Comparison of ENCODE assay signal across 10 mouse cellular contexts in the genomic region with DNA sequence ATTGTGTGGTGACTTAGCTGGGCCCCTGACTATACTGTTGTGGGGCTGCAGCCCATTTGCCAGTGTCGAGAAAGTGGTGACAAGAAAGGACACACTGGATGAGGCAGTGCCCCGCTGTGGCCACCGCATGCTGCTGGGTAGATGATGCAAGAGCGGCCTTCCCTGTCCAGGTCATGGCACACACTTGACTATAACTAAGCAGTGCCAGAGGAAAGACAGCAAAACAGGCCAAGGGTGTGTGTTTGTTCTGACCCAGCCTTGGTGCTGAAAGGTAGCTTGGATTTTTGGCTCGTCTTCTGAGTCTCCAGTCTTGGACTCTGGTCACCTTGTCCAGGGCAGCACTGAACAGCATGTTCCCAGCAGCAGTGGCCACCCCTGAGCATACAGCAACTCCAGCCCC.
A peak's percentile ranks its signal among the peaks of the same experiment; 100 is the strongest.
DNase-seq lines count a peak whose midpoint lies in the region; ATAC-seq and TF ChIP-seq lines count a peak whose summit lies in the region.
"Had no signal": no experiment of that assay in that cellular context is flagged by ENCODE, and none has a peak within 500 bp of the region (broad histone marks: within the 10 kb centered on the region; RNA-seq: fewer than 3 reads in every experiment).

No protein-coding gene starts in this region.

- H3K9me3 ChIP-seq in heart, postnatal 0 days (replicated peaks; ENCODE audit: control insufficient read depth, low read length) = no peaks in the 10 kb centered on the region
- no peaks in the 10 kb centered on the region for H3K9me3 ChIP-seq in midbrain, postnatal 0 days (ENCODE audit: low read length)

- H3K4me2 ChIP-seq in heart, postnatal 0 days (ENCODE audit: low read depth, low read length) = no peak overlapping the region
- no peak overlapping the region for H3K4me2 ChIP-seq in midbrain, postnatal 0 days (ENCODE audit: low read depth, low read length, poor library complexity, severe bottlenecking)

- 39% methylated on average over 5 of the region's 5 CpGs for WGBS in heart, postnatal 0 days
- 83% methylated on average over 5 of the region's 5 CpGs for WGBS in midbrain, postnatal 0 days

- TF ChIP-seq CTCF in heart, postnatal 0 days (IDR thresholded peaks at IDR 0.05; ENCODE audit: low read depth) = peak; percentile 11; the same call in 1 of the 2 replicates
- no peak for TF ChIP-seq CTCF in midbrain, postnatal 0 days (IDR thresholded peaks at IDR 0.05)

- peak; percentile 1 for DNase-seq in CD4-positive, CD25-positive, alpha-beta regulatory T cell, adult 2 months (ENCODE audit: low read depth, low spot score)
- peak; percentile 63 for DNase-seq in kidney, adult 18-20 months
- no peak for DNase-seq in kidney, postnatal 10 days
- peak; percentile 33 for DNase-seq in heart, postnatal 0 days (ENCODE audit: low spot score)
- peak; percentile 7 for DNase-seq in lung, postnatal 14 days
- no peak for DNase-seq in midbrain, postnatal 0 days (ENCODE audit: low spot score)
- DNase-seq: cerebellum, adult 2 months; thymus, postnatal 4 days had no signal

- no peak overlapping the region for H3K9ac ChIP-seq in heart, postnatal 0 days (replicated peaks; ENCODE audit: low read depth, low read length)
- H3K9ac ChIP-seq in midbrain, postnatal 0 days (replicated peaks; ENCODE audit: low read length, poor library complexity, severe bottlenecking) = no peak overlapping the region

- no peak overlapping the region for H3K4me3 ChIP-seq in heart, postnatal 0 days (ENCODE audit: low read depth, low read length)
- no peak overlapping the region for H3K4me3 ChIP-seq in midbrain, postnatal 0 days (ENCODE audit: low read depth, low read length)

- no peaks in the 10 kb centered on the region for H3K27me3 ChIP-seq in heart, postnatal 0 days (ENCODE audit: control insufficient read depth, insufficient read depth, low read length)
- no peaks in the 10 kb centered on the region for H3K27me3 ChIP-seq in midbrain, postnatal 0 days (ENCODE audit: insufficient read depth, low read length)

- H3K36me3 ChIP-seq in heart, postnatal 0 days (replicated peaks; ENCODE audit: control insufficient read depth, insufficient read depth, low read length) = peaks cover 29% of the 10 kb centered on the region
- H3K36me3 ChIP-seq in midbrain, postnatal 0 days (ENCODE audit: insufficient read depth, low read length) = peaks cover 15% of the 10 kb centered on the region

- ATAC-seq in CD4-positive, CD25-positive, alpha-beta regulatory T cell, adult 4 months = no peak
- peak; percentile 69 for ATAC-seq in heart, postnatal 0 days (ENCODE audit: insufficient read depth, low read depth)
- ATAC-seq in cerebellum, adult (ENCODE audit: insufficient number of reproducible peaks, low FRiP score, low TSS enrichment) = no peak
- no peak for ATAC-seq in midbrain, postnatal 0 days (ENCODE audit: low FRiP score)

- H3K4me1 ChIP-seq in heart, postnatal 0 days (ENCODE audit: control insufficient read depth, insufficient read depth) = peaks cover 25% of the 10 kb centered on the region
- H3K4me1 ChIP-seq in midbrain, postnatal 0 days (ENCODE audit: insufficient read depth, low read length) = no peaks in the 10 kb centered on the region

- TF ChIP-seq EP300 in heart, postnatal 0 days (IDR thresholded peaks at IDR 0.05; ENCODE audit: low read depth) = no peak

- H3K27ac ChIP-seq in heart, postnatal 0 days (ENCODE audit: low read depth) = peak overlapping the region; percentile 17; the same call in 1 of the 2 replicates
- H3K27ac ChIP-seq in midbrain, postnatal 0 days (ENCODE audit: low read depth, low read length) = no peak overlapping the region

Comparison
In these comparisons a context has a peak if more than half of its experiments do, and no peak if none do; other contexts are left out.
1. DNase-seq: peak in CD4-positive, CD25-positive, alpha-beta regulatory T cell, adult 2 months (single experiment), kidney, adult 18-20 months (single experiment), heart, postnatal 0 days (single experiment) and lung, postnatal 14 days (single experiment); none in kidney, postnatal 10 days (single experiment) and midbrain, postnatal 0 days (single experiment).